Mouse (Mus musculus) ovary, postnatal 36 days (tissue): ENCODE measurements around the gene Snupn.
"Not testable (repeated sequence)": the region's sequence is repeated elsewhere in the genome, so short reads cannot be mapped to it uniquely, and the experiment has no call there.

ENCODE experiments used
- DNase-seq: peaks from one replicate; pipeline ENCODE4 v3.0.0; 2022; ENCODE audit warnings: low spot score, mixed read lengths

Snupn gene

GRCm38 (mm10) chr9:56950414-56951400 lies at the start of gene Snupn:
Snupn (plus strand) TSS chr9:56950878.
- peak; percentile 95 for DNase-seq

GRCm38 (mm10) chr9:56901187-56901586 lies 49.5 kb upstream of the Snupn start:
- no peak for DNase-seq

- no peak for DNase-seq
Observed at GRCm38 (mm10) chr9:56903662-56904061, 47.0 kb upstream of the Snupn start.

- no peak for DNase-seq
Observed at GRCm38 (mm10) chr9:56907549-56907948, 43.1 kb upstream of the Snupn start.

- not testable (repeated sequence) for DNase-seq
Observed at GRCm38 (mm10) chr9:56909991-56910390, 40.7 kb upstream of the Snupn start.

GRCm38 (mm10) chr9:56911017-56911416 lies 39.7 kb upstream of the Snupn start:
- no peak for DNase-seq

- DNase-seq = no peak
Observed at GRCm38 (mm10) chr9:56913991-56914390, 36.7 kb upstream of the Snupn start.

- DNase-seq = no peak
Observed at GRCm38 (mm10) chr9:56915116-56915515, 35.6 kb upstream of the Snupn start.

- no peak for DNase-seq
Observed at GRCm38 (mm10) chr9:56915695-56916410, 34.8 kb upstream of the Snupn start.

GRCm38 (mm10) chr9:56917131-56917530 lies 33.5 kb upstream of the Snupn start:
- no peak for DNase-seq

- DNase-seq = no peak
Observed at GRCm38 (mm10) chr9:56918466-56918865, 32.2 kb upstream of the Snupn start.

- DNase-seq = no peak
Observed at GRCm38 (mm10) chr9:56922746-56923145, 27.9 kb upstream of the Snupn start.

- peak; percentile 28 for DNase-seq
Observed at GRCm38 (mm10) chr9:56923841-56924650, 26.6 kb upstream of the Snupn start.

- peak; percentile 90 for DNase-seq
Observed at GRCm38 (mm10) chr9:56924651-56925027, 26.0 kb upstream of the Snupn start.

GRCm38 (mm10) chr9:56925291-56926024 lies 25.2 kb upstream of the Snupn start:
- peak; percentile 15 for DNase-seq

GRCm38 (mm10) chr9:56926025-56926360 lies 24.7 kb upstream of the Snupn start:
- no peak for DNase-seq

GRCm38 (mm10) chr9:56926387-56926786 lies 24.3 kb upstream of the Snupn start:
- DNase-seq = no peak

- DNase-seq = peak; percentile 55
Observed at GRCm38 (mm10) chr9:56927191-56928012, 23.3 kb upstream of the Snupn start.

GRCm38 (mm10) chr9:56928041-56928811 lies 22.5 kb upstream of the Snupn start, which contains the start of gene Snx33:
Snx33 (minus strand) TSS chr9:56928371.
- DNase-seq = peak; percentile 96

GRCm38 (mm10) chr9:56929496-56929895 lies 21.2 kb upstream of the Snupn start:
- no peak for DNase-seq
